Mouse (Mus musculus): ENCODE measurements around the gene Vps8.

The Vps8 gene

DNA sequence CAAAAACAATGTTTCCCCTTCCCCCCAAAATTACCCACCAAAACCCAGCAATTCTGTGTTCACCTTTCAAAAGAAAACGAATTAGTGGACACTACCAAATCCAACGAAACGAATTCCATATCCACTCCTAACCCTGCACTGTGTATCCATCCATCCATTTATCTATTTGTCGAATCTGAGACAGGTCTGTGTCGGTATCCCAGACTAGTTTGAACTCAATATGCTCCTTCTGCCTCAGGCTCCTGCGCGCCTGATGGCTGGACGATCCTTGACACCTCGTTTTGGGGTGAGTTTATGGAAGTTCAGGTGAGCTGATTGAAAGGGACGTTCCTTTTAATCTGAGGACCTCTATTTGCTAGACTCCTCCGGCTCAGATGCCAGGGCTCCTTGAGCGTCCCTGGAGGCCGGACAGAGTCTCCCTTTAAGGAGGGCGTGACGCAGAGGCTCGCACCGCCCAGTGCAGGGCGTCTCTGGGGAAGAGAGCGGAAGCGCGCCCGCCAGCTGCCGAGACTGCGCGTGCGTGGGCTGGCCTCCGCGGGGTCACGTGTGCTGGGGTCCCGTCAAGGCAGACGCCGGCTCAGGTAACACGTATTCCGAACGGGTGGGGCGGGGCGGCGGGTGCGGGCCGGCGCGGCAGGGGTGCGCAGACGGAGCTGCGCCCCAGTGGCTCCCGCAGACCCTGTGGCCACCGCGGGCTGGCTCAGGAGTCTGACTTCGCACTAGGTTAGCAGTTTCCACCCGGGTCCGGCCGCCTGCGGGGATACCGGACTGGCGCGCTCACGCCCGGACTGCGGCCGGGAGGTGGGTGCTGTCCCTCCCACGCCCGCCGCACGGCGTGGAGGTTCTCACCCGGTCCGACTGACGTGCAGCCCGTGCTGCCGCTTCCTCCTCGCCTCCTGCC is at the start of gene Vps8:
TSS of gene Vps8 (plus strand) at position 474 of the 901 bp plus-strand sequence.
- DNase-seq (ENCODE audit: low spot score), result peak; percentile 74

DNA sequence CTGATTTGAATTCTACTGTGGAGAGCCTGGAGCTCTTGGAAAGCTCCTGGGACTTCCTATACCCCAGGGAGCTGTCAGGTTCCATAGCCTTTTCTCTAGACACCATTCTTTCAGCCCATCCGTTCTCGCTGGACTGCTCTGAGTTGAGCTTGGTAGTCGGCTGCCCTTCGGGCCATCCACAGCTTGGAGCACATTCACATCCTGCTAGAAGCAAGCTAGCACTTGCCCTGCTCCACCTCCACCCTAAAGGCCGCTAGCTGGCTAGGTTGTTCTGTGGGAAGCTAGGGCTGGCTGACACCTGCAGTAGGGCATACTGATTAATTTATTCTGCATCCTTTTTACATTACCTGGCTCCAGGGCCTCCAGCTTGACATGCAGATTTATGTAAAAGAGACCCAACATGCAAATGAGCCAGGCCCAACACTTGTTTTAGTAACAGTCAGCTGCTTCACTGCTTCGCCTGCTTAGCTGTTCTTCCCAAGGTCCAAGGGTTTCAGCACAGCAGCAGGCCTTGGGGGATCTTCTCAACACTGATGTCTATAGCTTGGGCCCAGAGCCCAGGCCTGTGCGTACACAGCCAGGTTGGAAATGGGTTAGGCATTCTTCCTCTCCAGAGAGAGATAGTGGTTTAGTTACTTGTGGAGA is 49.5 kb upstream of the Vps8 start:
- no peak for DNase-seq (ENCODE audit: low spot score)

DNA sequence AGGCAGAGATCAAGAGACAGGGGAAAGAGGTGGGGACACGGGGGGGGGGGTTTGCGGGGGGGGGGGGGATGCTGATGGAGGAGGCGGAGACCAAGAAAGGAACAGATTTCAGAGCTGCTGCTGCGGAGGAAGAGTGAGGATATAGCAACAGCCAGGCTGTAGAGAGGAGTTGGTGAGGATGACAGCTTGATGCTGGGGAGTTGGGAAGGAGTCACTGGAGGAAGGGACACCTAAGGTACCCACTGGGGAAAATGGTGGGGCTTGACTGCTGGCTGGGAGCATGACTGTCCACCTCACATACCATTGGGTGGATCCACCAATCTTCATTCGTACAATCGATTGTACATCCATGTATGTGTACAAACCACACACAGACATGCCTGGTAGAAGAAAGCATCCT is 48.9 kb upstream of the Vps8 start:
- no peak for DNase-seq (ENCODE audit: low spot score)

GRCm38 (mm10) chr16:21375147-21375546 is 47.8 kb upstream of the Vps8 start:
- DNase-seq (ENCODE audit: low spot score), result no peak

- no peak for DNase-seq (ENCODE audit: low spot score)
These were observed 46.6 kb upstream of the Vps8 start for GRCm38 (mm10) chr16:21376316-21376715.

DNA sequence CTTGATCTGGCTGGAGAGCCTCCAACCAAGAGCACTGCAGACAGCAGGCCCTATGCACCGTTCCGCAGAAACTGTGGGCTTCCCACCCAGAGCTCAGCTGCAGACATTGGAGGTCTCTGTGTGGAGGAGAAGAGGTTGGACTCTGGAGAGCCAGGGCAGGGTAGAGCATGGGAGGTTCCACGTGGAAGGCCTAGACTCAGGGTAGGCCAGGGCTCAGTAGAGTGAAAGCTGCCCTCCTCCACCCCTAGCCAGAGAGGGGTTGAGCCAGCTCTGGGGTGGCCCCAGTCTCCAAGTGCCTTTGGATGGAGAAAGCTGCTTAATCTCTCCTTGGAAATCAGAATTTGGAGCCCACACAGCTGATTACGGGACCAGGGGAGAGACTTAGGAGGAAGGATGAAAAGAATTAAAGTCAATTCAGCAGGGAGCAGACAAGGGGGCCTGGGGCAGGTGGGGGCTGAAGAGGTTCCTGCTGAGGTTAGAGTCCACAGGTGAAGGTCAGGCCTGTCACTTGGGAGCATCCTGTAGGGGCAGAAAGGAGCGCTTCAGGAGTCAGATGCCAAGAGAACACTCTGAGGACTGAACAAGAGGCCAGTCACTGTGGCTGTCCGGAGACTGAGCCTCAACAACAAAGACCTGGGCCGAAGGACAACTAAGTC is 45.8 kb upstream of the Vps8 start:
- DNase-seq (ENCODE audit: low spot score), result no peak

GRCm38 (mm10) chr16:21377605-21377968 is 45.3 kb upstream of the Vps8 start:
- DNase-seq (ENCODE audit: low spot score), result no peak

GRCm38 (mm10) chr16:21381469-21381868 is 41.4 kb upstream of the Vps8 start:
- DNase-seq (ENCODE audit: low spot score), result no peak

DNA sequence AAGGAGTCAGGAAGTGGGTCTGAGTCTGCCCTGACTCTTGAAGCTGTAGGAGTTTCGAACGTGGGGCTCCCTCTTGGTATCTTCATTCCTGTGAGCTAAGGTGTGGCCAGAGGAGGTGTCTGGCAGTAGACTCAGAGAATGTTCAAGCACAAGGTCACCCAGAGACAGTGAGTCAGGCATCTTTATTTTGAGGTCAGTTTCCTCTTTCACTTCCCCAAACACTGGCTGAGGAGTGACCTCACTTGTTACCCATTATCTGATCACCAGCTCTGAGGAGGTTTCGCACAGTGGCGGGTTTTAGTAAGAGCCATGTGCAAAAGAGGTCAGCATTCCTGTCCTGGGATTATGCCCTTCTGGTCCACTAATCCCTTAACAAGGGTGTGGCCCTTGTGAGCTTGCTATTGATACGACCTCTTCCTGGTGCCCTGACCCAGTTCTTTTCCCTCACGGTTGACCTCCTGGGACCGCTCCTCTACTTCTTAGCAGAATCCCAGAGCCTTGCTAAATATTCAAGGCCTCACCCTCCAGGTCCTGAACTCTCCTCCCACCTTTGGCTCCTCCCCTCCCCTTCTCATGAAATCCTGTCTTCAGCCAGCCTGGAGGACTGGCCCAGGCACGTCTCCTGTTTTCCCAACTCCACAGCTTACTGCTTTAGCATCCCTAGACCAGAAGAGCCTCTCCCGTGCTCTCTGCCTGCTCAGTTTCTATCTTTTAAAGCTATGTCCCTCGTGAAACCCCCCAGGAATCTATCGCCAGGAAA is 40.6 kb upstream of the Vps8 start:
- no peak for DNase-seq (ENCODE audit: low spot score)

GRCm38 (mm10) chr16:21385926-21386881 is 36.7 kb upstream of the Vps8 start:
- no peak for DNase-seq (ENCODE audit: low spot score)

GRCm38 (mm10) chr16:21389316-21389715 is 33.6 kb upstream of the Vps8 start:
- no peak for DNase-seq (ENCODE audit: low spot score)

DNA sequence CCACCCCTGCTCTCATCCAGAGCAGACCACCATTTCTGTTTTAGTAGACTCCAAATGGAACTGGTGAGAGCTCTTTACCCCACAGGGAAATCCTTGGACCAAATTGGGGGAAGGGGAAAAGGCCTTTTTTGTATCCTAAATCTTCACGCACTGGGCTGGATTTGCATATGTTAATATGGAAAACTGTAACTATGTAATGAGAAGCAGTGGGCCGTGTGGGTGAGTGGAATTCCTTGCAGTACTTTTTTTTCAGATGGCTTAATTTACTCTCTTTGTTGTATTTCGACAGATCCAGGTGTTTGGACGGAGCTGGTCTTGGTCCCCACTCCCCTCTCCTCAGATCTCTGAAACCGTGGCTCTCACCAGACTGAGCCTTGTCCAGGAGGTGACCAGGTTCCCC is 32.2 kb upstream of the Vps8 start:
- DNase-seq (ENCODE audit: low spot score), result no peak

DNA sequence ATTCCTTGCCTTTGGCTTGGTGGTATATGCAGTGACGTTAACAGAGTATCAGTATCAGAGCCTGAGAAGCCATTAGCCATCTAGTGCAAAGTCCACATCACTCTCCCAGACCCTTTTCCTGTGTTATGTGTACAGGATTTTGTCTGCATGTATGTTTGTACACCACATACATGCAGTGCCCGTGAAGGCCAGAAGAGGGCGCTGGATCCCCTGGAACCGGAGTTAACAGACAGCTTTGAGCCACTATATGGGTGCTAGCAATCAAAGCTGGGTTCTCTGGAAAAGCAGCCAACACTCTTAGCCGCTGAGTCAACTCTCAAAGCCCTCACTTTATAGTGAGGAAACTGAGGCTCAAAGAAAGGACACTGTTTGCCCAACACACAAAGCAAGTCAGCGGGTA is 30.8 kb upstream of the Vps8 start:
- DNase-seq (ENCODE audit: low spot score), result no peak

DNA sequence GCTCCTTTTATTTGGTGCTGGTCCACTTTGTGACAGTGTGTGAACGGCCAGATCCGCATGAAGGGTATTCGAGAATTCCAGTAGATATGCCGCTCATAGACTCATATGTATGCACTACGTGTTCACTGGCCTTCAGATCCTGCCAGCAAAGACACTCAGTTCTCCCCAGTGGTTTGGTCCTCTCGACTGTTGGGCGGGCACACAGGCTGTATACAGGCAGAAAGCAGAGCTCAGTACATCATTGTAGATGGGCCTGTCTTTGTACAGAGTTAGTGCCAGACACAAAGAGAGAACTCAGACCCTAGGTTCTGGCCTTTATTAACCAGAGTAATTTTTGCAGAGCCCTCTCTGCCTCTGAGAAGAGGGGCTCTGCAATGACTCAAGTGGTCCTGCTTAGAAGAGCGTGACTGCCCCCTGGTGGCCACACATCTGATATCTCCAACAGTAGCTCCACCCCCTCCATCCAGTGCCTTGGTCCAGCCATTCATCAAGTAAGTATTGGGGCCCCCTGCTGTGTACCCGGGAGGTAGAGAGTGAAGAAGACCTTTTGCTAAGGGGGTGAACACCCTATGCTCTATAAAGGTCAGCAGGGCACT is 30.3 kb upstream of the Vps8 start:
- DNase-seq (ENCODE audit: low spot score), result peak; percentile 46

- no peak for DNase-seq (ENCODE audit: low spot score)
These were observed 27.4 kb upstream of the Vps8 start for GRCm38 (mm10) chr16:21395546-21395945.

DNA sequence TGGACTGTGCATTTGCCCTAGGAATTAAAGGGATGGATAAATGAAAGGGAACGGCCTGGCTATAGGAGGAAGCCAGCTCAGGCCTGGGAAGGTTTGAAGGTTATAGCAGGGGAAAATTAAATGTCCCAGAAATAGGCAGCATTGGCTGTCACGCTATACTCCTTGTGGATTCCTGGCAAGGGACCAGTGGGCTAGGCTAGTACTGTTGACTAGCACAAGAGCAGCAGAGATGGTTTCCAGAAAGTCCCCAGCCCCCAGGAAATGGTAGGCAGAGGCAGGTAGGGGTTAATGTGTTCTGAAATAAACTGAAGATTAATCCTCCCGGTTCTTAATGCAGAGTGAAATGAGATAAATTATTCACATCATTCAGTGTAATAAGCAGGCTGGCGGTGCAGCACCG is 25.2 kb upstream of the Vps8 start:
- DNase-seq (ENCODE audit: low spot score), result no peak

GRCm38 (mm10) chr16:21398345-21399051 is 24.4 kb upstream of the Vps8 start:
- no peak for DNase-seq (ENCODE audit: low spot score)

- DNase-seq (ENCODE audit: low spot score), result no peak
These were observed 23.0 kb upstream of the Vps8 start for GRCm38 (mm10) chr16:21399942-21400341.

DNA sequence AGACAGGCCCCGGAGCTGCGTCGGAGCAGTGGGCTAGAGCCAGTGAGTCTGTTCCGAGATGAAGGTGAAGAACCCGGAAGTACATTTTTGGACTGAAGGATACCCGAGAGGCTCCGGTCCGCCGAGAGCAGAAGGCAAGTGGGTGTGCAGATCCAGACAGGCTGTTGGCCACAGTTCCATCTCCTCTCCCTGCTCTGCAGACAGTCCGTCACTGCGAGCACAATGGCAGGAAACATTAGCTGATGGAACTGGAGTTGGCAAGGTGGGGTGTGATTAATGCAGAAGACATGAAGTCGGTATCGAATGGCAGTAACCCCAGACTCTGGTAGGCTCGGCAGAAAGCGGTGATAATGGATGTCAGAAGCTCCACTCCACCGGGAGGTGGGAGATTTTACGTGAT is 20.9 kb upstream of the Vps8 start:
- DNase-seq (ENCODE audit: low spot score), result no peak

GRCm38 (mm10) chr16:21403402-21403801 is 19.5 kb upstream of the Vps8 start:
- DNase-seq (ENCODE audit: low spot score), result no peak

Data from ovary, postnatal 10 days (tissue).